Mouse (Mus musculus): ENCODE measurements around the gene Cdk19. TPM values are rescaled to one million over a fixed set of nuclear protein-coding genes. Genes with fewer than 3 reads are reported as not detected.

Cdk19 gene
- total and polyA plus RNA-seq, 3 experiments = 2.8 to 8.2 TPM; not detected in 1

GRCm38 (mm10) chr10:40479621-40480193 is 140.3 kb downstream of the Cdk19 start:
- no peaks in the 10 kb centered on the region for H3K27me3 ChIP-seq (ENCODE audit: control insufficient read depth in 1 of 2, insufficient read depth in 2 of 2, low read length in 2 of 2)
- H3K36me3 ChIP-seq (ENCODE audit: control insufficient read depth in 1 of 2, insufficient read depth in 2 of 2, low read length in 2 of 2) = peaks cover 0 to 10% of the 10 kb centered on the region in 2 experiments; a peak in 2 of 4 replicates
- no peak overlapping the region for H3K4me3 ChIP-seq (ENCODE audit: control insufficient read depth in 1 of 2, insufficient read depth in 1 of 2, low read depth in 2 of 2, low read length in 2 of 2)
- no peak for DNase-seq (ENCODE audit: low read depth, low spot score)
- no peaks in the 10 kb centered on the region for H3K79me2 ChIP-seq (ENCODE audit: control insufficient read depth, insufficient read depth, low read length, poor library complexity)
- peaks cover 2 to 14% of the 10 kb centered on the region in 2 experiments; a peak in 3 of 4 replicates for H3K4me1 ChIP-seq (ENCODE audit: control insufficient read depth in 1 of 2, insufficient read depth in 2 of 2, low read length in 2 of 2)
- no peaks in the 10 kb centered on the region for H3K9me3 ChIP-seq (replicated peaks; ENCODE audit: insufficient read depth, low read length)
- TF ChIP-seq E2F4 (IDR thresholded peaks at IDR 0.05; ENCODE audit: borderline replicate concordance, low read depth, low read length) = no peak
- TF ChIP-seq ELF1 (IDR thresholded peaks at IDR 0.05; ENCODE audit: low read depth, low read length) = no peak
- no peak for TF ChIP-seq SMC3 (IDR thresholded peaks at IDR 0.05; ENCODE audit: low read depth, low read length)
- no peak for TF ChIP-seq UBTF (IDR thresholded peaks at IDR 0.05; ENCODE audit: borderline replicate concordance, insufficient read depth, low read depth, low read length)
- TF ChIP-seq TCF12 (IDR thresholded peaks at IDR 0.05; ENCODE audit: low read depth, low read length) = no peak
- no peak for TF ChIP-seq ZMIZ1 (IDR thresholded peaks at IDR 0.05; ENCODE audit: low read depth, low read length)
- TF ChIP-seq ZKSCAN1 (IDR thresholded peaks at IDR 0.05; ENCODE audit: low read depth, low read length) = no peak
- TF ChIP-seq MYC (IDR thresholded peaks at IDR 0.05; ENCODE audit: low read depth, low read length) = no peak
- TF ChIP-seq NELFE (IDR thresholded peaks at IDR 0.05; ENCODE audit: low read depth, low read length) = no peak
- TF ChIP-seq POLR2A (IDR thresholded peaks at IDR 0.05; ENCODE audit: control insufficient read depth in 1 of 2, insufficient read depth in 1 of 2, low read depth in 1 of 2, low read length in 2 of 2, poor library complexity in 1 of 2) = no peak
- no peak for TF ChIP-seq CHD1 (IDR thresholded peaks at IDR 0.05; ENCODE audit: low read depth, low read length)
- TF ChIP-seq HCFC1 (IDR thresholded peaks at IDR 0.05; ENCODE audit: low read depth, low read length) = no peak
- TF ChIP-seq MAFK (IDR thresholded peaks at IDR 0.05; ENCODE audit: borderline replicate concordance, low read depth, low read length) = no peak
- TF ChIP-seq USF1 (IDR thresholded peaks at IDR 0.05; ENCODE audit: low read depth, low read length) = no peak
- TF ChIP-seq RCOR1 (IDR thresholded peaks at IDR 0.05; ENCODE audit: low read depth, low read length) = no peak
- no peak for TF ChIP-seq GATA1 (IDR thresholded peaks at IDR 0.05; ENCODE audit: low read depth, low read length)
- TF ChIP-seq MXI1 (IDR thresholded peaks at IDR 0.05; ENCODE audit: low read depth, low read length) = no peak
- H3K9ac ChIP-seq (ENCODE audit: control insufficient read depth, low read depth, low read length, poor library complexity, severe bottlenecking) = no peak overlapping the region
- H3K27ac ChIP-seq (ENCODE audit: control insufficient read depth, low read depth, low read length) = no peak overlapping the region

- Histone ChIP-seq H3K9me3 (replicated peaks; ENCODE audit: insufficient read depth, low read length) (no peaks in the 10 kb centered on the region), H3K4me1 (ENCODE audit: control insufficient read depth in 1 of 2, insufficient read depth in 2 of 2, low read length in 2 of 2) (peaks cover 0 to 6% of the 10 kb centered on the region in 2 experiments; a peak in 2 of 4 replicates), H3K9ac (ENCODE audit: control insufficient read depth, low read depth, low read length, poor library complexity, severe bottlenecking) (no peak overlapping the region), H3K27me3 (ENCODE audit: control insufficient read depth in 1 of 2, insufficient read depth in 2 of 2, low read length in 2 of 2) (no peaks in the 10 kb centered on the region), H3K79me2 (ENCODE audit: control insufficient read depth, insufficient read depth, low read length, poor library complexity) (no peaks in the 10 kb centered on the region), H3K4me3 (ENCODE audit: control insufficient read depth in 1 of 2, insufficient read depth in 1 of 2, low read depth in 2 of 2, low read length in 2 of 2) (no peak overlapping the region), H3K36me3 (ENCODE audit: control insufficient read depth in 1 of 2, insufficient read depth in 2 of 2, low read length in 2 of 2) (peaks cover 0 to 7% of the 10 kb centered on the region in 2 experiments; a peak in 2 of 4 replicates), H3K27ac (ENCODE audit: control insufficient read depth, low read depth, low read length) (no peak overlapping the region)
- DNase-seq (ENCODE audit: low read depth, low spot score) = no peak
- no peak for TF ChIP-seq NELFE (IDR thresholded peaks at IDR 0.05; ENCODE audit: low read depth, low read length)
- no peak for TF ChIP-seq TBP (IDR thresholded peaks at IDR 0.05; ENCODE audit: low read depth, low read length)
- TF ChIP-seq CTCF (IDR thresholded peaks at IDR 0.05 in 2 of 3, conservative IDR thresholded peaks at IDR 0.05 in 1 of 3; ENCODE audit: control insufficient read depth in 1 of 3, insufficient read depth in 1 of 3, low read depth in 2 of 3, low read length in 3 of 3, poor library complexity in 1 of 3, severe bottlenecking in 1 of 3) = no peak
- TF ChIP-seq MAX (IDR thresholded peaks at IDR 0.05; ENCODE audit: low read length) = no peak
- no peak for TF ChIP-seq NRF1 (IDR thresholded peaks at IDR 0.05; ENCODE audit: insufficient read depth, low read depth, low read length, poor library complexity, severe bottlenecking)
- no peak for TF ChIP-seq ZNF384 (IDR thresholded peaks at IDR 0.05; ENCODE audit: low read depth, low read length)
- TF ChIP-seq SIN3A (IDR thresholded peaks at IDR 0.05; ENCODE audit: low read length) = no peak
- no peak for TF ChIP-seq MAFK (IDR thresholded peaks at IDR 0.05; ENCODE audit: borderline replicate concordance, low read depth, low read length)
- no peak for TF ChIP-seq GATA1 (IDR thresholded peaks at IDR 0.05; ENCODE audit: low read depth, low read length)
- TF ChIP-seq ZMIZ1 (IDR thresholded peaks at IDR 0.05; ENCODE audit: low read depth, low read length) = no peak
- TF ChIP-seq ZKSCAN1 (IDR thresholded peaks at IDR 0.05; ENCODE audit: low read depth, low read length) = no peak
These were observed 142.2 kb downstream of the Cdk19 start for GRCm38 (mm10) chr10:40481534-40481933.
